Mouse (Mus musculus) heart, adult 2 months (tissue): ENCODE results near the gene Exoc3l4. TPM values are rescaled to one million over a fixed set of nuclear protein-coding genes. Genes with fewer than 3 reads are reported as not detected.

Experiments used
- DNase-seq, 2 experiments: peaks; one replicate each; pipeline ENCODE4 v3.0.0; 2021
- H3K27ac ChIP-seq: fragments of 200-600 bp; 2 replicates; pipeline ENCODE4 v1.8.1; 2022
- H3K27me3 ChIP-seq: fragments of 200-500 bp; 2 replicates; pipeline ENCODE4 v1.6.1; 2012; ENCODE audit warnings: mild to moderate bottlenecking, low read length, inconsistent platforms, mixed read lengths; ENCODE audit not compliant: control insufficient read depth, insufficient read depth
- H3K36me3 ChIP-seq: fragments of 200-500 bp; 2 replicates; pipeline ENCODE4 v1.6.1; 2012; ENCODE audit warnings: low read length, inconsistent platforms; ENCODE audit not compliant: control insufficient read depth, insufficient read depth
- H3K4me1 ChIP-seq: fragments of 200-500 bp; 2 replicates; pipeline ENCODE4 v1.6.1; 2011; ENCODE audit warnings: low read length; ENCODE audit not compliant: control insufficient read depth, insufficient read depth
- H3K4me3 ChIP-seq: fragments of 200-600 bp; 2 replicates; pipeline ENCODE4 v1.8.1; 2022
- H3K79me2 ChIP-seq: fragments of 200-500 bp; replicated peaks from 2 replicates; pipeline ENCODE4 v1.6.1; 2012; ENCODE audit warnings: mild to moderate bottlenecking, inconsistent platforms, low read length, moderate library complexity, mixed read lengths; ENCODE audit not compliant: control insufficient read depth, insufficient read depth
- H3K9ac ChIP-seq: fragments of 200-500 bp; 2 replicates; pipeline ENCODE4 v1.6.1; 2012; ENCODE audit warnings: low read depth, mild to moderate bottlenecking, control low read depth, inconsistent platforms, low read length, mixed read lengths
- CTCF ChIP-seq: fragments of 200-600 bp; IDR thresholded peaks from 2 replicates; pipeline ENCODE4 v1.8.1; 2022; ENCODE audit warnings: antibody characterized with exemption, mild to moderate bottlenecking, moderate library complexity
- EP300 ChIP-seq: fragments of 200-500 bp; IDR thresholded peaks from 2 replicates; pipeline ENCODE4 v1.6.1; 2011; ENCODE audit warnings: low read depth, low read length, control low read depth; ENCODE audit not compliant: insufficient read depth
- POLR2A ChIP-seq: fragments of 200-500 bp; IDR thresholded peaks from 2 replicates; pipeline ENCODE4 v1.6.1; 2011; ENCODE audit warnings: mild to moderate bottlenecking, low read depth, low read length, control low read depth; ENCODE audit not compliant: insufficient read depth
- WGBS: fragments of 180-500 bp; shearing (Covaris S2); methylation state at CpG from one replicate; pipeline ENCODE4 v1.1.7; 2018; 5-methylcytosine and 5-hydroxymethylcytosine counted together
- intact Hi-C: fragments of 180-260 bp; cut with DNase I; formaldehyde crosslinking; loops from one replicate; pipeline ENCODE4 v1.15.1; 2025
- polyA plus RNA-seq: library from polyadenylated mRNA; depleted of rRNA; stranded (reverse); fragments of >200 nt; gene quantifications from 2 replicates; pipeline ENCODE4 v1.2.3, GENCODE M21; 2012
- total RNA-seq, 2 experiments: library from RNA; stranded (reverse); gene quantifications; 2 replicates each; pipeline ENCODE4 v1.2.3; 2021

The Exoc3l4 gene
- total and polyA plus RNA-seq, 3 experiments = 2.5 to 10.9 (median 2.7) TPM

DNA sequence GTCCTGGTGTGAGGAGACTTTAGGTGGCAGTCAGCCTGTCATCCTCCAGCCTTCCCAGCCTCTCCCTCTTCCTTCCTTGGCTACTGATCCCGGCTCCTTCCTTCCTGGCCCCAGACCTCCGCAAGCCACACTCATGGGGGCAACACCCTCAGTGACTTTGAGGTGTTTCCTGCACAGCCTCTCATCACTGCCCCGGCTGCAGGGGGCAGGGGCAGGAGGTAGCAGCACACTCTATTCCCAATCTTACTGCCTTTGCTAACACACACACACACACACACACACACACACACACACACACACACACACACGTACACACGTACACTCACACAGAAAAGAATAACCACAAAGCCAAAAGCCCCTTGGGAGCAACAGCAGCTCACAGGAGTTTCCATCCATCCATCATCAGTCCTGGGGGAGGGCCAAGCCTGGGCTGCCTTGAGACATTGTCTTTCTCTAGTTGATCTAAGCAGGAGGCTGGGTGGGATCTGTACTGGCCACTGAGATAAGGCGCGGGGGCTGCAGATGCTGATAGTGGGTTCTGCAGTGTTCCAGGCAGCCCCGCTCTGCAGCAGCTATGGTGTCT is 18.0 kb downstream of the Exoc3l4 start:
- H3K9ac ChIP-seq = no peak overlapping the region
- 32% methylated on average over 8 of the region's 8 CpGs for WGBS
- peaks cover 24% of the 10 kb centered on the region for H3K4me1 ChIP-seq
- H3K36me3 ChIP-seq = no peaks in the 10 kb centered on the region
- intact Hi-C loops = no loop called here
- no peak overlapping the region for H3K4me3 ChIP-seq
- DNase-seq = no peak
- no peaks in the 10 kb centered on the region for H3K27me3 ChIP-seq
- TF ChIP-seq POLR2A = no peak
- TF ChIP-seq EP300 = no peak
- no peak for TF ChIP-seq CTCF
- peak overlapping the region; percentile 38 for H3K27ac ChIP-seq
- H3K79me2 ChIP-seq = no peaks in the 10 kb centered on the region

DNA sequence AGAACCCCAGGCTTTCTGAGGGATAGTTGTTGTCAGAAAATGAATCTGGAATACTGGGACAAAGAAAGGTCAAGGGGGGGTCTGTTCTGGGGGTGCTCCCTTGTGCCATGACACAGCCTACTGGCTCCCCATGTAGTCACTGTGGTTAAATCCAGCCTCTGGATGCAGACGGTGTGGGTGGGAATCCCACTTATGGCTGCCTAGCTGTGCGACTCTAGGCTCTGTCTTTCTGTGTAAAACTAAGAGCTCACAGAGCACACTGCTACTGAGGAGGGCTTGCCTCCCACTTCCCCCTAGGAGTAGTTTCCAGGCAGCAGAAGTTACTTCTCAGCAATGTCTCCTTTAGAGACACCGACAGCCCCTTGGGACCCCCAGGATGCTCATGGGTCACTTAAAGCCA is 19.4 kb downstream of the Exoc3l4 start:
- no peaks in the 10 kb centered on the region for H3K27me3 ChIP-seq
- no peak for DNase-seq
- intact Hi-C loops = no loop called here
- H3K4me1 ChIP-seq = peaks cover 16% of the 10 kb centered on the region
- WGBS = 77% methylated on average over 3 of the region's 3 CpGs
- no peak overlapping the region for H3K4me3 ChIP-seq
- H3K79me2 ChIP-seq = no peaks in the 10 kb centered on the region
- TF ChIP-seq EP300 (no peak), POLR2A (no peak), CTCF (no peak)
- H3K9ac ChIP-seq = no peak overlapping the region
- no peaks in the 10 kb centered on the region for H3K36me3 ChIP-seq
- no peak overlapping the region for H3K27ac ChIP-seq

DNA sequence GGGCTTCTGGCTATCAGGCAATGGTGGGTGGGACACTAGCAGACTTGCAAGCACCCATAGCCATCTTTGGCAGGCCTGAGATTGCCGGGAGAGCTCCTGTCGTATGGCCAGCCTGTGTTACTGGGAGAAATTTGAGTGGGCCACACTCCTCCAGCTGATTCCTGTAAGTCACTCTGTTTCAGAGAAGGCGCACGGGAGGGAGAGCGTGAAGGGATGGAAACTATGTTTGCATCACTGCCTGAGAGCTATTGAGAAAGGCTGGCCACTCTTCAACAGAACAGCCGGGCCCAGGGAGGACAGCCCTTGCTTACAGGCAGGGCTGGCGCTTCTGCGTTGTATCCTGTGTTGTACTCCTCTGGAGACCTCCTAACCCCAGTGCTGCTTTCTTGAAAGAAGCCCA is 19.8 kb downstream of the Exoc3l4 start:
- Histone ChIP-seq H3K79me2 (no peaks in the 10 kb centered on the region), H3K9ac (no peak overlapping the region), H3K4me1 (peaks cover 15% of the 10 kb centered on the region), H3K4me3 (no peak overlapping the region), H3K36me3 (no peaks in the 10 kb centered on the region), H3K27ac (no peak overlapping the region), H3K27me3 (no peaks in the 10 kb centered on the region)
- intact Hi-C loops = no loop called here
- TF ChIP-seq EP300 = no peak
- TF ChIP-seq CTCF = no peak
- TF ChIP-seq POLR2A = no peak
- peak in 1 of 2 experiments; percentile 48 for DNase-seq
- 65% methylated on average over 8 of the region's 8 CpGs for WGBS

DNA sequence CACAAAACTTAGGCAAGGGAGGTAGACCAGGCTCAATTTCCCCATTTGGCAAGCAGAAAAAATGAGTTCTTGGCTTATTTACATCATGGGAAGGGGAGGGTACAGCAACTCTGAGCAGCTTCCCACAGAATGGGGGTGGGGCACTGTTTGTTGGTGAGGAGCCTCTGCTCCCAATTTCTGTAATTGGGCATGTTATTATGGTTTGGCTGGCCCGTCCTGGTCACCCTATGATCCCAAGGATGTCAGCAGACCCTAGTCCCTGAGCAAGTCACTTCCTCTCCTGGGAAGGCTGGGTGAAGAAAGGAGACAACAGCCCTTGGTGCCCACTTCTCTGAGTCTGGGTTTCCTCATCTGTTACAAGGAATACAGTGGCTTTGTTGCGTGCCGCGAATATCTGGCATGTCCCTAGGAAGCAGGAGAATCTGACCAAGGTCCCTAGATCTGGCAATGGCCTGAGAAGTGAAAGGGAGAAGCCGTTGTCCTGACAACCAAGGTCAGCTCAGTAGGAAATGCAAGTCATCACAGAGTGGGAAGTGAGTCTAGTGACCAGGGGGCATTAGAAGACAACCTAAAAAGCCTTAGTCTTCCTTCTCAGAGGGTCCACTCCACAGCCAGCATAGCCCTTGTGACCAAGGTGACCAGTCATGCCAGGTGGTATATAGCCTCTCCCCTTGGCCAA is 20.5 kb downstream of the Exoc3l4 start:
- no peak overlapping the region for H3K9ac ChIP-seq
- no peak overlapping the region for H3K27ac ChIP-seq
- no peaks in the 10 kb centered on the region for H3K36me3 ChIP-seq
- intact Hi-C loops = no loop called here
- H3K4me3 ChIP-seq = no peak overlapping the region
- TF ChIP-seq EP300 (no peak), POLR2A (no peak), CTCF (no peak)
- H3K27me3 ChIP-seq = no peaks in the 10 kb centered on the region
- H3K79me2 ChIP-seq = no peaks in the 10 kb centered on the region
- no peak for DNase-seq
- H3K4me1 ChIP-seq = peaks cover 17% of the 10 kb centered on the region
- 36% methylated on average over 5 of the region's 5 CpGs for WGBS

DNA sequence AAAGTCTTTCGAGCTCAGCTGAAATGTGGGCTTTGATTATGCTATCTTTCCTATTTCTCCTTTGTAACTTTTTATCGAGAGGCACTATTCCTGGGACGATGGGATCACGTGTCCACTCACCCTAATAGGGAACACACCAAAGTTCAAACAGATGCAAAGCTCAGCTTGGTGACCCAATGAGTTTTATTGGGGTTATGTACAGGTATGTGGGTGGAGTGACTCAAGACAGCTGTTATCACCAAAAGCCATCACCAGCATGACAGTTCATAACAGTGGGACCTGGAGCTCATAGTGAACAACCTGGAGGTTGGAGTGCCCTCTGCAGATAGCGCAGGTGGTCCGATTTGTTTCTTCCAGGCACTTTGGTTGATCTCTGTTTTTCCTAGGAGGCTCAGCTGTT is 22.0 kb downstream of the Exoc3l4 start:
- no peaks in the 10 kb centered on the region for H3K36me3 ChIP-seq
- H3K27ac ChIP-seq = no peak overlapping the region
- intact Hi-C loops = no loop called here
- H3K4me1 ChIP-seq = peaks cover 12% of the 10 kb centered on the region
- H3K27me3 ChIP-seq = no peaks in the 10 kb centered on the region
- DNase-seq = no peak
- TF ChIP-seq CTCF = no peak
- TF ChIP-seq POLR2A = no peak
- no peak for TF ChIP-seq EP300
- WGBS = 87% methylated on average over 6 of the region's 6 CpGs
- no peaks in the 10 kb centered on the region for H3K79me2 ChIP-seq
- no peak overlapping the region for H3K4me3 ChIP-seq
- H3K9ac ChIP-seq = no peak overlapping the region

DNA sequence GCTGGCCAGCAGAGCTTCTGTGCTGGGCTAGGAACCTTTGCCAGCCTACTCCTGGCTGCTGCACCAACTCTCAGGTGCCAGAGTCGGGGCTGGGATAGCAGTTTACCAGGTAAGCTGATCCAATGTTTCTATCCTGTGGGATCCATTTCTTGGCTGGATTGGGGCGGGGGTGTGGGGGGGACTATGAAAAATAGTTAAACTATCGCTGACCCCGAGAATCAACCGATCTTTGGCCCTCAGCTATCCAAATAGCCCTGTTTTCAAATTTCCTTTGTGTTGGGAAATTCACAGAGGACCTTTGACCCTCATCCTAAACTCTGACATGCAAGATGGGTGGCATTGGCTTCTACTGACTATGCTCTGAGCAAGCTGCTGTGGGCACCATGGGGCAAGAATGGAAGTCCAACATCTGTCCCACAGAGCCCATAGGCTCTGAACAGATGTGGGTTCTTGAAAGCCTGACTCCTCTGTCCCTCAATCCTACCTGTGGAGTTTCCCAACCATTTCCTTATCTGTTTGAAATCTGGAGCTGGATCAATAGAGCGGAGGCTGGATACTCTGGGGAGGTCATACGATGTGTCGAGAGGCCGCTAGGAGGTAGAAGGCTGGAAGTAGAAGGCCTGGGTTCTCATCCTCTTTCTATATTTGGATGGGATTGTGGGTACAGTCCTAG is 24.0 kb downstream of the Exoc3l4 start:
- TF ChIP-seq EP300 = no peak
- TF ChIP-seq CTCF = no peak
- no peak for TF ChIP-seq POLR2A
- no peak for DNase-seq
- no peaks in the 10 kb centered on the region for H3K79me2 ChIP-seq
- intact Hi-C loops = no loop called here
- no peaks in the 10 kb centered on the region for H3K36me3 ChIP-seq
- no peak overlapping the region for H3K4me3 ChIP-seq
- no peaks in the 10 kb centered on the region for H3K27me3 ChIP-seq
- no peak overlapping the region for H3K27ac ChIP-seq
- H3K4me1 ChIP-seq = peaks cover 6% of the 10 kb centered on the region
- WGBS = 89% methylated on average over 9 of the region's 9 CpGs
- H3K9ac ChIP-seq = no peak overlapping the region
